In the genomic region with DNA sequence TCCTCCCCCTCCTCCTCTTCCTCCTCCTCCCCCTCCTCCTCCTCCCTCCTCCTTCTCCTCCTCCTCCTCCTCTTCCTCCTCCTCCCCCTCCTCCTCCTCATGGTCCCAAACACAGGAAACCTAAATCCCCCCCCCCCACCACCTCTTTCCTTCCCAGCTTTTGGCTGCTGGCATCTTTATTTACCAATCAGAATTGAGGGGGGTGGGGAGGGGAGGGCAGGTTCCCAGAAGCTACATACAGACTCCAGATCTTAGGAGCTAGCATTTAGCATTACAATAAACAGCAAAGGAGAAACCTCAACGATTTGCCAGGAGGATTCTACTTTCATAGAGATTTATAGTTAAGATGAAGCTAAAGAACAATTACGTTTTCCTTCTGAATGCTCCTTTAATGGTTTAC, we compare ENCODE assay signal across 13 mouse cellular contexts.
"Had no signal": no experiment of that assay in that cellular context is flagged by ENCODE, and none has a peak within 500 bp of the region (broad histone marks: within the 10 kb centered on the region; RNA-seq: fewer than 3 reads in every experiment).

No protein-coding gene starts in this region.

- DNase-seq: gastrocnemius, adult 2 months; gastrocnemius, postnatal 10 days; gastrocnemius, postnatal 25 days; heart, adult 18-20 months; heart, postnatal 10 days; heart, postnatal 4 days; kidney, adult 18-20 months; kidney, adult 8-10 months; kidney, postnatal 10 days; kidney, postnatal 25 days; kidney, postnatal 4 days; liver; liver, embryonic 13.5 days had no signal
